Mouse (Mus musculus) stomach, embryonic 14.5 days (tissue): Measurements from ENCODE around the gene Cops7b. TPM values are rescaled to one million over a fixed set of nuclear protein-coding genes. Genes with fewer than 3 reads are reported as not detected.

Source experiments
- ATAC-seq: fragments of 200-750 bp; cut with Nextera tagmentation; 2 replicates; pipeline ENCODE4 v1.8.0; 2017; ENCODE audit warnings: low read depth, moderate TSS enrichment; ENCODE audit not compliant: insufficient number of reproducible peaks, insufficient read depth, low FRiP score
- H3K27ac ChIP-seq: fragments of 300-500 bp; sonication (generic); 2 replicates; pipeline ENCODE4 v1.5.1; 2014; ENCODE audit warnings: mild to moderate bottlenecking, low read length, moderate library complexity, mixed read lengths
- H3K27me3 ChIP-seq: fragments of 300-500 bp; sonication (generic); 2 replicates; pipeline ENCODE4 v1.6.1; 2014; ENCODE audit warnings: low read length, control low read depth, mixed read lengths; ENCODE audit not compliant: control insufficient read depth, insufficient read depth
- H3K36me3 ChIP-seq: fragments of 300-500 bp; sonication (generic); 2 replicates; pipeline ENCODE4 v1.6.1; 2014; ENCODE audit warnings: mild to moderate bottlenecking, control low read depth, low read length, moderate library complexity, mixed read lengths; ENCODE audit not compliant: control insufficient read depth, insufficient read depth
- H3K4me1 ChIP-seq: fragments of 300-500 bp; sonication (generic); 2 replicates; pipeline ENCODE4 v1.6.1; 2014; ENCODE audit warnings: low read length, control low read depth, mixed read lengths; ENCODE audit not compliant: control insufficient read depth, insufficient read depth
- H3K4me2 ChIP-seq: fragments of 300-500 bp; sonication (generic); replicated peaks from 2 replicates; pipeline ENCODE4 v1.6.1; 2014; ENCODE audit warnings: low read depth, low read length, control low read depth
- H3K4me3 ChIP-seq: fragments of 300-500 bp; sonication (generic); 2 replicates; pipeline ENCODE4 v1.5.1; 2014; ENCODE audit warnings: low read depth, low read length, control low read depth
- H3K9ac ChIP-seq: fragments of 300-500 bp; sonication (generic); replicated peaks from 2 replicates; pipeline ENCODE4 v1.6.1; 2014; ENCODE audit warnings: low read depth, mild to moderate bottlenecking, control low read depth, low read length, moderate library complexity, mixed read lengths
- H3K9me3 ChIP-seq: fragments of 300-500 bp; sonication (generic); 2 replicates; pipeline ENCODE4 v1.6.1; 2016; ENCODE audit warnings: low read depth, low read length, control low read depth; ENCODE audit not compliant: control insufficient read depth
- WGBS: fragments of 180-500 bp; shearing (Covaris S2); extraction: QIAGEN DNeasy Blood & Tissue Kit; methylation state at CpG from one replicate; pipeline ENCODE4 v1.1.7; 2014; 5-methylcytosine and 5-hydroxymethylcytosine counted together
- microRNA-seq: library from miRNA; unstranded; fragments of <30 nt; microRNA quantifications from one replicate; pipeline ENCODE4, GENCODE M21; 2016
- polyA plus RNA-seq: library from polyadenylated mRNA; unstranded; fragments of >200 nt; fragmentation: Nextera tagmentation; extraction: Ambion mirVana; gene quantifications from 2 replicates; pipeline ENCODE4 v1.2.1, GENCODE M21; 2014

The Cops7b gene
- polyA plus RNA-seq, 1 experiment from 2014 or later = 38.9 TPM

GRCm38 (mm10) chr1:86652675-86653074 lies 70.0 kb downstream of the Cops7b start:
- no peaks in the 10 kb centered on the region for H3K36me3 ChIP-seq
- no peaks in the 10 kb centered on the region for H3K27me3 ChIP-seq
- no peaks in the 10 kb centered on the region for H3K9me3 ChIP-seq
- 47% methylated on average over 4 of the region's 4 CpGs for WGBS
- ATAC-seq = no peak
- no peak overlapping the region for H3K4me2 ChIP-seq
- H3K27ac ChIP-seq = no peak overlapping the region
- H3K9ac ChIP-seq = no peak overlapping the region
- no peaks in the 10 kb centered on the region for H3K4me1 ChIP-seq
- H3K4me3 ChIP-seq = no peak overlapping the region

DNA sequence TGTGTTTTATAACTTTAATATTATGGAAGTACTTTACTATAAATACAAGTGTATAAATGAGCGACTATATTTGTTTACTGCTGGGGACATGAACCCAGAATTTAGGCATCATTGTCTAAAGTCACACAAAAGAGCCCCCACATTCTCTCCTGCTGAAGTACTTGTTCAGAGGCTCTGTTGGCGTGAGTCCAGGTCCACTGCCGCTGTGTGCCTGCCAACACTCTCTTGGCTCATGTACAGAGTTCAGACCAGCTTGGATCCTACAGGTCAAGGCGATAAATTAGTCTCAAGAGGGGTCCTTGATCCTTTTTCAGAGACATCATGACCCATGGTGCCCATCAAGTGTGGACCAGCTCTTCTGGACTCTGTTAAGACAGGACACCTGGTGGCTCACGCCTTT lies 74.4 kb downstream of the Cops7b start:
- Histone ChIP-seq H3K4me3 (no peak overlapping the region), H3K4me2 (no peak overlapping the region), H3K36me3 (no peaks in the 10 kb centered on the region), H3K27me3 (no peaks in the 10 kb centered on the region), H3K9ac (no peak overlapping the region), H3K9me3 (no peaks in the 10 kb centered on the region), H3K27ac (no peak overlapping the region), H3K4me1 (no peaks in the 10 kb centered on the region)
- 86% methylated on average over 5 of the region's 5 CpGs for WGBS
- no peak for ATAC-seq

Small RNA genes lying within 50 kb of the gene (microRNA-seq; reads per million reads assigned to microRNA genes)
- gene Gm22955 = not detected

Other genes with a start within 250 kb of the Cops7b start
- gene Ncl, start 223.5 kb upstream of the Cops7b start, polyA plus RNA-seq = 335 and 360 TPM in 2 replicates
- not detected in 2 replicates for gene Nmur1, start 156.7 kb upstream of the Cops7b start, polyA plus RNA-seq
- not detected in 2 replicates for gene Tex44, start 156.6 kb upstream of the Cops7b start, polyA plus RNA-seq
- 2,677 and 2,766 TPM in 2 replicates for gene Ptma, start 56.2 kb upstream of the Cops7b start, polyA plus RNA-seq
- 48.4 and 56.6 TPM in 2 replicates for gene Pde6d, start 275 bp upstream of the Cops7b start, polyA plus RNA-seq
- gene Nppc, start 87.7 kb downstream of the Cops7b start, polyA plus RNA-seq = 1.2 and 3.0 TPM in 2 replicates
- gene Dis3l2, start 120.9 kb downstream of the Cops7b start, polyA plus RNA-seq = 25.8 and 26.4 TPM in 2 replicates